Mouse (Mus musculus) liver, embryonic 14.5 days (tissue): Measurements from ENCODE around the gene Serpina7.

Source experiments
- CTCF ChIP-seq: IDR thresholded peaks from 2 replicates; pipeline ENCODE4 v1.5.1; 2016; ENCODE audit warnings: antibody characterized with exemption, low read depth, control low read depth
- EP300 ChIP-seq: IDR thresholded peaks from 2 replicates; pipeline ENCODE4 v1.6.1; 2016; ENCODE audit warnings: antibody characterized with exemption, low read depth

GRCm38 (mm10) chrX:139097197-139097596, 12.2 kb upstream of the Serpina7 start:
- TF ChIP-seq CTCF (no peak), EP300 (no peak)
